Mouse (Mus musculus): ENCODE results near the gene Dus4l. TPM values are rescaled to one million over a fixed set of nuclear protein-coding genes. Genes with fewer than 3 reads are reported as not detected.

The Dus4l gene
- polyA plus RNA-seq, 1 experiment from 2014 or later = 12.2 TPM

Other genes with a start within 250 kb of the Dus4l start
- 10.6 and 11.5 TPM in 2 replicates for gene Cbll1, start 155.2 kb downstream of the Dus4l start, polyA plus RNA-seq (2015; fragmentation: Nextera tagmentation; extraction: Ambion mirVana)
- gene Slc26a4, start 94.9 kb downstream of the Dus4l start, polyA plus RNA-seq (2015; fragmentation: Nextera tagmentation; extraction: Ambion mirVana) = 0.05 TPM in 1 of 2 replicates, not detected in the other
- 27.0 and 27.1 TPM in 2 replicates for gene Bcap29, start 20.2 kb downstream of the Dus4l start, polyA plus RNA-seq (2015; fragmentation: Nextera tagmentation; extraction: Ambion mirVana)
- 26.1 and 29.9 TPM in 2 replicates for gene Cog5, start within 50 bp of the Dus4l start, polyA plus RNA-seq (2015; fragmentation: Nextera tagmentation; extraction: Ambion mirVana)
- 0.27 and 0.49 TPM in 2 replicates for gene Gpr22, start 59.1 kb upstream of the Dus4l start, polyA plus RNA-seq (2015; fragmentation: Nextera tagmentation; extraction: Ambion mirVana)

All from limb, embryonic 15.5 days (tissue).